Mouse (Mus musculus) CH12.LX (cell line): Measurements from ENCODE around the gene M6pr. TPM values are rescaled to one million over a fixed set of nuclear protein-coding genes. Genes with fewer than 3 reads are reported as not detected.

ENCODE experiments used
- DNase-seq: peaks from one replicate; pipeline ENCODE4 v3.0.0-alpha.2; 2013; ENCODE audit errors: extremely low read depth
- H3K27ac ChIP-seq: 2 replicates; pipeline ENCODE4 v1.5.1; 2012; ENCODE audit warnings: low read depth, mild to moderate bottlenecking, control low read depth, moderate library complexity; ENCODE audit not compliant: insufficient read depth
- H3K27me3 ChIP-seq: replicated peaks from 2 replicates; pipeline ENCODE3; 2012; ENCODE audit warnings: inconsistent platforms
- H3K36me3 ChIP-seq, 2 experiments: replicated peaks in 1 of 2; 2 replicates each; pipeline versions ENCODE3 to v1.6.1; 2012; ENCODE audit warnings: inconsistent platforms in 1 of 2, low read length in 1 of 2, mild to moderate bottlenecking in 1 of 2, mixed read lengths in 1 of 2, moderate library complexity in 1 of 2; ENCODE audit not compliant: control insufficient read depth in 1 of 2, insufficient read depth in 1 of 2
- H3K4me1 ChIP-seq, 2 experiments: 2 replicates each; pipeline ENCODE4 v1.6.1; 2012; ENCODE audit warnings: inconsistent platforms in 1 of 2, moderate library complexity in 1 of 2; ENCODE audit not compliant: insufficient read depth in 2 of 2, control insufficient read depth in 1 of 2
- H3K4me2 ChIP-seq: 2 replicates; pipeline ENCODE4 v1.6.1; 2012; ENCODE audit warnings: low read depth, mild to moderate bottlenecking, control low read depth; ENCODE audit not compliant: poor library complexity, insufficient read depth, severe bottlenecking
- H3K4me3 ChIP-seq, 3 experiments: fragments of 150-350 bp in 1 of 3; sonication (generic) in 1 of 3; replicated peaks in 1 of 3; 2 replicates each; pipeline versions ENCODE3 to v1.5.1; 2011 to 2012; ENCODE audit warnings: low read depth in 2 of 3, low read length in 2 of 3, mild to moderate bottlenecking in 2 of 3, moderate library complexity in 2 of 3, control low read depth in 1 of 3, improper control_type of control experiment in 1 of 3, inconsistent platforms in 1 of 3, mixed read lengths in 1 of 3; ENCODE audit not compliant: poor library complexity in 1 of 3
- H3K79me2 ChIP-seq: replicated peaks from 2 replicates; pipeline ENCODE4 v1.6.1; 2012; ENCODE audit warnings: mild to moderate bottlenecking, moderate library complexity; ENCODE audit not compliant: control insufficient read depth, poor library complexity, insufficient read depth, severe bottlenecking; ENCODE audit errors: extremely low read depth
- H3K9ac ChIP-seq: 2 replicates; pipeline ENCODE4 v1.6.1; 2012; ENCODE audit warnings: low read depth, mild to moderate bottlenecking, control low read depth, moderate library complexity; ENCODE audit not compliant: insufficient read depth
- H3K9me3 ChIP-seq: replicated peaks from 2 replicates; pipeline ENCODE3; 2012; ENCODE audit warnings: low read length, inconsistent platforms, mixed read lengths
- BHLHE40 ChIP-seq: IDR thresholded peaks from 2 replicates; pipeline ENCODE4 v1.6.1; 2011; ENCODE audit warnings: mild to moderate bottlenecking, low read depth, low read length, improper control_type of control experiment
- CTCF ChIP-seq, 2 experiments: IDR thresholded peaks in 1 of 2; conservative IDR thresholded peaks in 1 of 2; 2 replicates each; pipeline ENCODE4 v1.5.1; 2011 to 2012; ENCODE audit warnings: low read depth in 2 of 2, low read length in 2 of 2, improper control_type of control experiment in 1 of 2, inconsistent platforms in 1 of 2, mild to moderate bottlenecking in 1 of 2, moderate library complexity in 1 of 2
- E2F4 ChIP-seq: IDR thresholded peaks from 2 replicates; pipeline ENCODE4 v1.6.1; 2011; ENCODE audit warnings: low read depth, low read length, improper control_type of control experiment; ENCODE audit not compliant: insufficient replicate concordance
- ETS1 ChIP-seq: conservative IDR thresholded peaks from 2 replicates; pipeline ENCODE4 v1.6.1; 2012; ENCODE audit warnings: low read depth, mild to moderate bottlenecking, inconsistent platforms, low read length, improper control_type of control experiment, moderate library complexity
- IRF4 ChIP-seq: IDR thresholded peaks from 2 replicates; pipeline ENCODE4 v1.6.1; 2014; ENCODE audit warnings: low read depth, mild to moderate bottlenecking, inconsistent platforms, low read length, improper control_type of control experiment
- MAX ChIP-seq: IDR thresholded peaks from 2 replicates; pipeline ENCODE4 v1.6.1; 2011; ENCODE audit warnings: low read length, improper control_type of control experiment
- MEF2A ChIP-seq: IDR thresholded peaks from 2 replicates; pipeline ENCODE4 v1.6.1; 2014; ENCODE audit warnings: low read depth, mild to moderate bottlenecking, inconsistent platforms, low read length, improper control_type of control experiment, borderline replicate concordance
- MXI1 ChIP-seq: IDR thresholded peaks from 2 replicates; pipeline ENCODE4 v1.6.1; 2011; ENCODE audit warnings: mild to moderate bottlenecking, low read depth, low read length, improper control_type of control experiment
- NELFE ChIP-seq: IDR thresholded peaks from 2 replicates; pipeline ENCODE4 v1.6.1; 2011; ENCODE audit warnings: low read depth, low read length, improper control_type of control experiment
- PAX5 ChIP-seq: IDR thresholded peaks from 2 replicates; pipeline ENCODE4 v1.6.1; 2012; ENCODE audit warnings: low read length, inconsistent platforms, mixed read lengths
- POLR2A ChIP-seq: IDR thresholded peaks from 2 replicates; pipeline ENCODE4 v1.6.1; 2011; ENCODE audit warnings: low read depth, mild to moderate bottlenecking, improper control_type of control experiment, low read length
- RAD21 ChIP-seq: IDR thresholded peaks from 2 replicates; pipeline ENCODE4 v1.6.1; 2011; ENCODE audit warnings: low read depth, mild to moderate bottlenecking, low read length, improper control_type of control experiment, moderate library complexity
- TBP ChIP-seq: conservative IDR thresholded peaks from 2 replicates; pipeline ENCODE4 v1.6.1; 2011; ENCODE audit warnings: low read depth, low read length, improper control_type of control experiment
- USF1 ChIP-seq: IDR thresholded peaks from 2 replicates; pipeline ENCODE4 v1.6.1; 2014; ENCODE audit warnings: low read depth, mild to moderate bottlenecking, inconsistent platforms, low read length, improper control_type of control experiment
- ZKSCAN1 ChIP-seq: IDR thresholded peaks from 2 replicates; pipeline ENCODE4 v1.6.1; 2012; ENCODE audit warnings: low read depth, inconsistent platforms, low read length, improper control_type of control experiment, borderline replicate concordance
- ZMIZ1 ChIP-seq: IDR thresholded peaks from 2 replicates; pipeline ENCODE4 v1.6.1; 2012; ENCODE audit warnings: low read depth, mild to moderate bottlenecking, inconsistent platforms, low read length, improper control_type of control experiment
- ZNF384 ChIP-seq: IDR thresholded peaks from 2 replicates; pipeline ENCODE4 v1.6.1; 2012; ENCODE audit warnings: low read depth, low read length, improper control_type of control experiment, inconsistent platforms
- dilution Hi-C: fragments of 300-500 bp; cut with MboI; formaldehyde crosslinking; loops from 2 replicates; pipeline ENCODE4 v1.14.3; 2020; ENCODE audit warnings: low sequenced_read_pairs; ENCODE audit not compliant: extremely low pct_unique_long_range_greater_than_20kb, extremely low pct_ligation_motif_present
- in situ Hi-C: fragments of 300-500 bp; cut with MboI; formaldehyde crosslinking; loops from 3 replicates; pipeline ENCODE4 v1.14.3; 2019; ENCODE audit warnings: low sequenced_read_pairs, low pct_ligation_motif_present, low pct_unique_long_range_greater_than_20kb, mixed read lengths
- polyA plus RNA-seq: library from polyadenylated mRNA; unstranded; fragments of >175 nt; gene quantifications from 2 replicates; pipeline ENCODE4 v1.2.1, GENCODE M21; 2012; ENCODE audit warnings: low read depth; ENCODE audit not compliant: insufficient read length
- total RNA-seq, 2 experiments: library from RNA; depleted of rRNA; stranded (reverse); fragments of 300-350 nt in 1 of 2; fragments of >200 nt in 1 of 2; gene quantifications; 2 replicates each; pipeline ENCODE4 v1.2.3; 2012 to 2014

M6pr gene
- total and polyA plus RNA-seq, 3 experiments = 148 to 291 (median 228) TPM

- peak; percentile 7; the same call in 1 of the 2 replicates for TF ChIP-seq POLR2A
- TF ChIP-seq ZKSCAN1 = peak; percentile 85
- 0 out of 2 replicates have a peak, but pooled peaks have one; percentile 58 for TF ChIP-seq E2F4
- TF ChIP-seq MXI1 = 0 out of 2 replicates have a peak, but pooled peaks have one; percentile 8
- no peak for TF ChIP-seq RAD21
- TF ChIP-seq ZNF384 = 0 out of 2 replicates have a peak, but pooled peaks have one; percentile 38
- peak; percentile 84 for TF ChIP-seq BHLHE40
- peak; percentile 57; the same call in 1 of the 2 replicates for TF ChIP-seq MAX
- no peak for TF ChIP-seq CTCF (conservative IDR thresholded peaks at IDR 0.05 in 1 of 2, IDR thresholded peaks at IDR 0.05 in 1 of 2; ENCODE audit: low read depth in 2 of 2, low read length in 2 of 2)
- TF ChIP-seq, all 38 proteins: peak for 7
- Histone ChIP-seq H3K27ac (no peak within 1 kb of the TSS; the same call in 1 of the 2 replicates), H3K4me3 (peak within 1 kb of the TSS; percentile 65 to 83 (median 65)), H3K4me2 (peak within 1 kb of the TSS; percentile 96), H3K4me1 (peaks cover 3 to 17% of the 10 kb centered on the region in 2 experiments; a peak in 2 of 4 replicates), H3K36me3 (peaks cover 3 to 6% of the 10 kb centered on the region in 2 experiments), H3K79me2 (no peaks in the 10 kb centered on the region), H3K9ac (peak within 1 kb of the TSS; percentile 72), H3K9me3 (no peaks in the 10 kb centered on the region), H3K27me3 (peaks cover 17% of the 10 kb centered on the region)
- dilution Hi-C loops (no loop called here), in situ Hi-C loops (no loop called here)
- peak; percentile 47 for DNase-seq
Measured at GRCm38 (mm10) chr6:122340349-122341000, 32.0 kb downstream of the M6pr start, which contains the start of gene Phc1. Phc1 (minus strand) TSS chr6:122340561.

- TF ChIP-seq PAX5 (no peak), USF1 (no peak), ZMIZ1 (no peak), IRF4 (no peak), ETS1 (no peak), RAD21 (no peak), TBP (no peak), MEF2A (no peak), NELFE (no peak)
- Histone ChIP-seq H3K4me1 (peaks cover 3 to 17% of the 10 kb centered on the region in 2 experiments; a peak in 2 of 4 replicates), H3K9ac (no peak overlapping the region), H3K27ac (no peak overlapping the region), H3K36me3 (peaks cover under 1 to 4% of the 10 kb centered on the region in 2 experiments), H3K4me2 (no peak overlapping the region), H3K27me3 (peaks cover 17% of the 10 kb centered on the region), H3K9me3 (no peaks in the 10 kb centered on the region), H3K4me3 (no peak overlapping the region), H3K79me2 (no peaks in the 10 kb centered on the region)
- no peak for DNase-seq
- dilution Hi-C loops (no loop called here), in situ Hi-C loops (no loop called here)
Measured at GRCm38 (mm10) chr6:122341038-122341810, 32.7 kb downstream of the M6pr start.
